Mouse (Mus musculus) bone marrow, adult 2 months (tissue): ENCODE measurements at regions not wholly inside any gene's neighbourhood (a gene's known extent, or its start where the extent isn't known, plus 50 kb on each side); places are given as distances from the start of the nearest gene placed in this dataset.

ENCODE experiments used
- H3K27ac ChIP-seq: fragments of 200-500 bp; 2 replicates; pipeline ENCODE4 v1.5.1; 2012; ENCODE audit warnings: low read depth, mild to moderate bottlenecking, control low read depth, inconsistent platforms, low read length; ENCODE audit not compliant: control insufficient read depth, poor library complexity, insufficient read depth
- H3K4me1 ChIP-seq: fragments of 200-500 bp; 2 replicates; pipeline ENCODE4 v1.6.1; 2011; ENCODE audit warnings: low read length; ENCODE audit not compliant: control insufficient read depth, insufficient read depth
- H3K4me3 ChIP-seq: fragments of 200-500 bp; replicated peaks from 2 replicates; pipeline ENCODE3; 2011; ENCODE audit warnings: mild to moderate bottlenecking, low read depth, low read length, control low read depth; ENCODE audit not compliant: control insufficient read depth
- CTCF ChIP-seq: fragments of 200-500 bp; IDR thresholded peaks from 2 replicates; pipeline ENCODE4 v1.5.1; 2011; ENCODE audit warnings: low read length, control low read depth; ENCODE audit not compliant: control insufficient read depth, insufficient read depth
- POLR2A ChIP-seq: fragments of 200-500 bp; IDR thresholded peaks from 2 replicates; pipeline ENCODE4 v1.6.1; 2011; ENCODE audit warnings: low read depth, mild to moderate bottlenecking, control low read depth, low read length, borderline replicate concordance; ENCODE audit not compliant: control insufficient read depth
- WGBS: fragments of 180-500 bp; shearing (Covaris S2); methylation state at CpG from one replicate; pipeline ENCODE4 v1.1.7; 2018; 5-methylcytosine and 5-hydroxymethylcytosine counted together

GRCm38 (mm10) chr19:14226521-14226920, 313.2 kb downstream of the Olfr1505 start:
- Histone ChIP-seq H3K27ac (no peak overlapping the region), H3K4me1 (no peaks in the 10 kb centered on the region), H3K4me3 (no peak overlapping the region)
- TF ChIP-seq POLR2A (no peak), CTCF (no peak)

GRCm38 (mm10) chr19:14243565-14243964, 330.2 kb downstream of the Olfr1505 start:
- Histone ChIP-seq H3K4me1 (no peaks in the 10 kb centered on the region; the same call in 1 of the 2 replicates), H3K4me3 (no peak overlapping the region), H3K27ac (no peak overlapping the region)
- no peak for TF ChIP-seq CTCF
- no peak for TF ChIP-seq POLR2A
- 48% methylated on average over 5 of the region's 5 CpGs for WGBS

- WGBS = 70% methylated on average over 6 of the region's 6 CpGs
- Histone ChIP-seq H3K4me1 (no peaks in the 10 kb centered on the region; the same call in 1 of the 2 replicates), H3K27ac (no peak overlapping the region), H3K4me3 (no peak overlapping the region)
- no peak for TF ChIP-seq POLR2A
- no peak for TF ChIP-seq CTCF
These were observed 333.8 kb downstream of the Olfr1505 start for GRCm38 (mm10) chr19:14246973-14247614.

GRCm38 (mm10) chr19:14247979-14248378, 334.6 kb downstream of the Olfr1505 start:
- no peak overlapping the region for H3K27ac ChIP-seq
- TF ChIP-seq CTCF (no peak), POLR2A (no peak)
- no peak overlapping the region for H3K4me3 ChIP-seq
- WGBS = 65% methylated on average over 1 of the region's 1 CpGs
- H3K4me1 ChIP-seq = no peaks in the 10 kb centered on the region

GRCm38 (mm10) chr19:14258621-14259051, 339.2 kb downstream of the Tle4 start:
- Histone ChIP-seq H3K27ac (no peak overlapping the region), H3K4me3 (no peak overlapping the region), H3K4me1 (no peaks in the 10 kb centered on the region)
- TF ChIP-seq CTCF = no peak
- no peak for TF ChIP-seq POLR2A
- 70% methylated on average over 5 of the region's 5 CpGs for WGBS

DNA sequence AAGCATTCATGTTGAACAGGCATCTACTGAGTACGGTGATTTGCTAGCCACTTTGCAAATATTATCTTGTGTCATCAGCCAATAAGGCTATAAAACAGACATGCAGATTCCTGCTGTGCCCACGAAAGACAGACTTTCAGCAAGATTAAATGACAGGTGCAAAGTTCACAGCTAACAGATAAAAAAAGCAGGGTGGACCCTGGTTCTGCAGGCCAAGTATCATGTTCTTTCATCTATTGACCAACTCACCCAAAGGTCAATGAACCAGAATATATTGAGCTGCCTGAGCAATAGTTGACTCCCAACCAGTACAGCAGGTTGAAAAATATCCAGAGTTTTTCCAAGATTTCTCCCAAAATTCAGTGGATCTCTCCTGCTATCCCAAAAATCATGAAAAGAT, 338.6 kb downstream of the Tle4 start:
- no peak overlapping the region for H3K27ac ChIP-seq
- TF ChIP-seq POLR2A = no peak
- no peak for TF ChIP-seq CTCF
- 74% methylated on average over 2 of the region's 2 CpGs for WGBS
- no peak overlapping the region for H3K4me3 ChIP-seq
- no peaks in the 10 kb centered on the region for H3K4me1 ChIP-seq

DNA sequence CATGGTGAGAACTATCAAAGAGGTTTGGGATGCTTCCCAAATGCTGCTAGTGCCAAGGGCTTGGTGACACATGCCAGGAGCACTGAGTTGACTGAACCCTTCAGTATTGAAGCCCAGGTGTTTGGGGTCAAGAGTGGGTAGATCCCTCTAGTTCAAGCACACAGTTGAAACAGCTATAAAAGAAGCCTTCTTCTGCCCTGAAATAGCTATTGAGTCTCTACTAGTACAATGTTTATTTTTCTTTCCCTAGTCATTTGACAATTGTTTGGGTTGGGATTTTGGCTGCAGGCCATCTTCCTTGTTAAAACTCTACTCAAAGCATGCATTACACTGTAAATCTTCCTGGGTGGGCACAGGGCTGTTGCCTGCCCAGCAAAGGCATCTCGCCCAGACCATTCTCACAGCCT, 308.5 kb downstream of the Tle4 start:
- WGBS = 85% methylated on average over 1 of the region's 1 CpGs
- Histone ChIP-seq H3K4me1 (no peaks in the 10 kb centered on the region), H3K4me3 (no peak overlapping the region), H3K27ac (no peak overlapping the region)
- TF ChIP-seq CTCF (no peak), POLR2A (no peak)

- 84% methylated on average over 6 of the region's 6 CpGs for WGBS
- no peak overlapping the region for H3K27ac ChIP-seq
- no peak overlapping the region for H3K4me3 ChIP-seq
- no peaks in the 10 kb centered on the region for H3K4me1 ChIP-seq
- no peak for TF ChIP-seq POLR2A
- TF ChIP-seq CTCF = no peak
These were observed 306.9 kb downstream of the Tle4 start for GRCm38 (mm10) chr19:14290911-14291310.

- no peak for TF ChIP-seq CTCF
- TF ChIP-seq POLR2A = no peak
- no peak overlapping the region for H3K4me3 ChIP-seq
These were observed 304.7 kb downstream of the Tle4 start for GRCm38 (mm10) chr19:14293172-14293571.

More at GRCm38 (mm10) chr19:14293172-14293571, 304.7 kb downstream of the Tle4 start:
- WGBS = 76% methylated on average over 3 of the region's 3 CpGs
- Histone ChIP-seq H3K4me1 (no peaks in the 10 kb centered on the region), H3K27ac (no peak overlapping the region)
